Mouse (Mus musculus) hindbrain, embryonic 15.5 days (tissue): ENCODE results near the gene 1700025C18Rik. TPM values are rescaled to one million over a fixed set of nuclear protein-coding genes. Genes with fewer than 3 reads are reported as not detected.

Source experiments
- ATAC-seq: fragments of 200-750 bp; cut with Nextera tagmentation; 2 replicates; pipeline ENCODE4 v1.8.0; 2017; ENCODE audit warnings: low read depth, moderate number of reproducible peaks, moderate TSS enrichment; ENCODE audit not compliant: low FRiP score
- H3K27ac ChIP-seq: fragments of 300-500 bp; sonication (generic); replicated peaks from 2 replicates; pipeline ENCODE4 v1.5.1; 2015; ENCODE audit warnings: mild to moderate bottlenecking, inconsistent platforms
- H3K27me3 ChIP-seq: fragments of 300-500 bp; sonication (generic); 2 replicates; pipeline ENCODE4 v1.6.1; 2015; ENCODE audit warnings: control low read depth, inconsistent platforms
- H3K36me3 ChIP-seq: fragments of 300-500 bp; sonication (generic); 2 replicates; pipeline ENCODE4 v1.6.1; 2015; ENCODE audit warnings: control low read depth, inconsistent platforms
- H3K4me1 ChIP-seq: fragments of 300-500 bp; sonication (generic); replicated peaks from 2 replicates; pipeline ENCODE4 v1.6.1; 2015; ENCODE audit warnings: control low read depth, inconsistent platforms
- H3K4me2 ChIP-seq: fragments of 300-500 bp; sonication (generic); 2 replicates; pipeline ENCODE4 v1.6.1; 2015; ENCODE audit warnings: moderate library complexity, mild to moderate bottlenecking, inconsistent platforms
- H3K4me3 ChIP-seq: fragments of 300-500 bp; sonication (generic); 2 replicates; pipeline ENCODE4 v1.5.1; 2015; ENCODE audit warnings: mild to moderate bottlenecking, inconsistent platforms
- H3K9ac ChIP-seq: fragments of 300-500 bp; sonication (generic); 2 replicates; pipeline ENCODE4 v1.6.1; 2015; ENCODE audit warnings: inconsistent platforms
- H3K9me3 ChIP-seq: fragments of 300-500 bp; sonication (generic); 2 replicates; pipeline ENCODE4 v1.6.1; 2016; ENCODE audit warnings: control low read depth, inconsistent platforms
- WGBS: fragments of 180-500 bp; shearing (Covaris S2); methylation state at CpG from one replicate; pipeline ENCODE4 v1.1.7; 2015; 5-methylcytosine and 5-hydroxymethylcytosine counted together
- polyA plus RNA-seq: library from polyadenylated mRNA; unstranded; fragments of >200 nt; fragmentation: Nextera tagmentation; extraction: Ambion mirVana; gene quantifications from 2 replicates; pipeline ENCODE4 v1.2.1, GENCODE M21; 2015

Gene 1700025C18Rik
- polyA plus RNA-seq, 1 experiment from 2014 or later: not detected

DNA sequence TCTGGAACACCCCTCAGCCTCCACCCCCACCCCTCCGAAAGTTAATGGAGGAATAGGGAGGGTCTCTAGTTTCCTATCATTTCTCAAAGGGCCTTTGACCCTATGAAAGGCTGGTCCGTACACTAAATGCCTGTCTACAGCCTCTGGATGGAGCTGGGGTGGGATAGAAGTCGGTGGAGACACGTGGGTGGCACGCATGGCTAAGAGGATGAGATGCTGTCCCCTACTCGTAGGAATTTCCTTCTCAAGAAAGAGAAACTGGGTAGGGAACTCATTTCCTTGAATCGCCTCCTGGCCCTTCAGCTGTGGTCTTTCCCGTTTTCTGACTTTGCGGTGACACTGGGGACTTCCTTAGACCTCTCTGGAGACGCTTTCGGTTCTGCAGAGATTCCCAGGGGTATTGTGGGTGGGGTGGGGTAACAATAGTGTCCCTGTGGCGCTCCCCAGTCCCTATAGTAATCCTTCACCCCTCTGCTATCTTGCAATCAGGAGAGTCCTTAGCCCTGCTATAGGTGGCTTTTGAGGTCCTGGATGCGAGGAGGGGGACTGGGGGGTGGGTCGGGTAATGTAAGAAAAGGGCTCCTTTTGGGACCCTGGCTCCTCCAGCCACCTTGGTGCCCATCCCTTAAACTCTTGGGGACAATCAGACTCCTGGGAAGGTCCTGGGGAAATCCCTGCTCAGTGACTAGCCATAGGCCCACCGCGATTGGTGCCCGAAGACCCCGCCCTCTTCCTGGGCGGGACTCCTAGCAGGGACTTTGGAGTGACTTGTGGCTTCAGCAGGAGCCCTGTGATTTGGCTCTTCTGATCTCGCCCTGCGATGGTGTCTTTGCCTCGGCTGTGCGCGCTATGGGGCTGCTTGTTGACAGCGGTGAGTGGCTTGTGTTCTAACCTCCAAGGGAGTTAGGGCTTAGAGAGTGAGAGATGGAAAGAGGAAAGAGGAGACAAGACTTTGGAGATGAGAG, 35.4 kb downstream of the 1700025C18Rik start, which contains the start of gene Cd40:
Gene Cd40 (plus strand): TSS at position 740 of the 965 bp plus-strand sequence.
- no peak within 1 kb of the TSS for H3K9ac ChIP-seq

DNA sequence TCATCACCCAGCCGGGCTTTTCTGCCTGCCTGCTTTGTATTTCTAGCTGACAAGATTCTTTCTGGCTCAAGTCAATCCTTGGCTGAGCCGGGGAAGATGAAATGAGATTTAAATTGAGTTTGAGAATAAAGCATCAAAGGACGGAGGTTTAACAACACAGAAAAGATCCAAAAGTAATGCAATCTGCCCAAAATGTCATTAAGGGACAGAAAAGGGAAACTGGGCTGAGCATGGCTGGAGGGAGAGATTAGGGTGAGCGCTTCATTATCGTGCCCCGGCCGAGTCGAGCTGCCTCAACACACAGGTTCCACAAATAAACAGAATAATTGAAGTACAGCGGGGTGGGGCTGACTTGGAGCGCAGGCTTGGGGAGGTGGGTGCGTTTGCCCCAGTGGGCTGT, 39.0 kb downstream of the 1700025C18Rik start:
- Histone ChIP-seq H3K4me1 (peaks cover 8% of the 10 kb centered on the region), H3K9me3 (no peaks in the 10 kb centered on the region), H3K4me3 (no peak overlapping the region), H3K36me3 (no peaks in the 10 kb centered on the region), H3K27me3 (0 out of 2 replicates have a peak, but pooled peaks cover 2% of the 10 kb centered on the region), H3K9ac (no peak overlapping the region), H3K27ac (peak overlapping the region; percentile 65), H3K4me2 (no peak overlapping the region)
- no peak for ATAC-seq
- 52% methylated on average over 11 of the region's 11 CpGs for WGBS

More for the DNA sequence above, 35.4 kb downstream of the 1700025C18Rik start, which contains the start of gene Cd40:
- H3K4me3 ChIP-seq: peak within 1 kb of the TSS; percentile 18
- H3K27me3 ChIP-seq: 0 out of 2 replicates have a peak, but pooled peaks cover 2% of the 10 kb centered on the region
- 13% methylated on average over 25 of the region's 25 CpGs for WGBS
- no peaks in the 10 kb centered on the region for H3K9me3 ChIP-seq
- no peaks in the 10 kb centered on the region for H3K36me3 ChIP-seq
- 0 out of 2 replicates have a peak within 1 kb of the TSS, but pooled peaks have one; percentile 23 for H3K27ac ChIP-seq
- H3K4me2 ChIP-seq: peak within 1 kb of the TSS; percentile 40
- H3K4me1 ChIP-seq: peaks cover 8% of the 10 kb centered on the region
- ATAC-seq: no peak

DNA sequence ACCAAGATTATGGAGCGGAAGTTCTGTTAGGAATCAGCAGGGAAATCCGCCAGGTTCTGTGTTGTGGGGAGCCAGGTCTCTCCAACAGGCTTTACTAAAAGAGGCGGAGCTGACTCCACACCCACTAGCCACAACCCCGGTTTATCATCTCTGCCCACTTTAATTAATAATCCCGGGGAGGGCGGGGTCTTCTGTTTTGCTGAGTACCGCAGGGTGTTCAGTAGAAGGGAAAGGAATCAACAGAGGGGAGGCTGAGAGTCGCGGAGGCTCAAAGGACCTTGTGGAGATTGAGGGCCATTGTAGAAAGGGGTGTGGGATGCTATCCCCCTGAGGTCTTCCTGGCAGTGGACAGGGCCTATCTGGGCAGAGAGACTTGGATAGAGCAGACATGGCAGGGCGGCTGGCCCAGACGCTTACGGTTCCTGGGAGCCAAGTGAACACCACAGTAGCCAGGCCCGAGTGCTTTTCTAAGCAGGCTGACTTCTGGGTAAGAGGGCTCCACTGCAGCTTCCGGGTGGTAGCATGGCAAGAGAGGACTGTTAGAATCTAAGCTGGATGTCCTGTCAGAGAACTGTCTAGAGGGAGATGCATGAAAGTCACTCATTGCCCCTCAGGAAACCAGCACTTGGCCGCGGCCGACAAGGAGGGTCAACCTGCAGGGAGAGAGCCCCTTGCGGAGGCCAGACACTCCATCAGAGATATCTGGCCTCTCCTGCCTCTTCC, 39.6 kb downstream of the 1700025C18Rik start:
- Histone ChIP-seq H3K27me3 (no peaks in the 10 kb centered on the region), H3K36me3 (no peaks in the 10 kb centered on the region), H3K27ac (peak overlapping the region; percentile 65), H3K4me1 (peaks cover 8% of the 10 kb centered on the region), H3K9ac (no peak overlapping the region), H3K9me3 (no peaks in the 10 kb centered on the region), H3K4me3 (no peak overlapping the region), H3K4me2 (no peak overlapping the region)
- no peak for ATAC-seq
- WGBS: 73% methylated on average over 18 of the region's 18 CpGs

DNA sequence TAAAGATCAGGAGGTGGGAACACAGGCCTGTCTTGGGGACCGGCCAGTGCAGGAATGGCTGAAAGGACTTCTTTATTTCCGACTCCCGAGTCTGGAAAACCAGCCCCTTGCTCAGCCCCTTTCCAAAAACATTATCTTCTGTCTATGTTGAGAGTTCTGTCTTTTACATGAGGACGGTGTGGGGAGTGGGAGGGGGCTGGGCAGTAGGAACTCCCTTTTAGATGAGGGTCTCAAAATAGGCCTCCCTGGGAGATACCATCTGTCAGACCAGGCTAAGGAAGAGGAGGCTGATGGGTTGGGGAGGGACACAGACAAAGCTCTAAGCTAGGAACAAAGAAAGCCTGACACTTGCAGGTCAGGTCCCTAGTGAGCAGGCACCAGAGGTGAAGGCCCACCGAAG, 41.5 kb downstream of the 1700025C18Rik start:
- no peaks in the 10 kb centered on the region for H3K27me3 ChIP-seq
- no peak overlapping the region for H3K9ac ChIP-seq
- ATAC-seq: no peak
- H3K4me2 ChIP-seq: no peak overlapping the region
- H3K4me1 ChIP-seq: peaks cover 5% of the 10 kb centered on the region
- WGBS: 48% methylated on average over 5 of the region's 5 CpGs
- no peak overlapping the region for H3K4me3 ChIP-seq
- H3K36me3 ChIP-seq: no peaks in the 10 kb centered on the region
- H3K9me3 ChIP-seq: no peaks in the 10 kb centered on the region
- H3K27ac ChIP-seq: no peak overlapping the region

DNA sequence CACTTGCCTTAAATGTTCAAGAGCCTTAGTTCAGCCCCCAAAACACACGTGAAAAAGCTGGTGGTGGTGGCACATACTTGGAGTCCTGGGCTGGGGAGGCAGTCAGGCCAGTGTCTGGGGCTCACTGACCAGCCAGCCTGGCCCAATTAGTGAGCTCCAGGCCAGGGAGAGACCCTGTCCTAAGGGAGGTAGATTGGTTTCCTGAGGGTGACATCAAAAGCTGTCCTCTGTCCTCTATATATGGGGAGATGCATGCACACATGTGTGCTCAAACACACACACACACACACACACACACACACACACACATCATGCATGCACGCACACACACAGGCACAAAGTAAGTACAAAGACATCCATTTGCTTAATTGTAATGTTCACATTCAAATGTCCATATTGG, 46.8 kb downstream of the 1700025C18Rik start:
- Histone ChIP-seq H3K27ac (peak overlapping the region; percentile 76), H3K9me3 (no peaks in the 10 kb centered on the region), H3K27me3 (no peaks in the 10 kb centered on the region), H3K4me1 (peaks cover 12% of the 10 kb centered on the region), H3K9ac (no peak overlapping the region; the same call in 1 of the 2 replicates), H3K4me2 (peak overlapping the region; percentile 48), H3K4me3 (no peak overlapping the region), H3K36me3 (no peaks in the 10 kb centered on the region)
- WGBS: 60% methylated on average over 2 of the region's 2 CpGs
- no peak for ATAC-seq

DNA sequence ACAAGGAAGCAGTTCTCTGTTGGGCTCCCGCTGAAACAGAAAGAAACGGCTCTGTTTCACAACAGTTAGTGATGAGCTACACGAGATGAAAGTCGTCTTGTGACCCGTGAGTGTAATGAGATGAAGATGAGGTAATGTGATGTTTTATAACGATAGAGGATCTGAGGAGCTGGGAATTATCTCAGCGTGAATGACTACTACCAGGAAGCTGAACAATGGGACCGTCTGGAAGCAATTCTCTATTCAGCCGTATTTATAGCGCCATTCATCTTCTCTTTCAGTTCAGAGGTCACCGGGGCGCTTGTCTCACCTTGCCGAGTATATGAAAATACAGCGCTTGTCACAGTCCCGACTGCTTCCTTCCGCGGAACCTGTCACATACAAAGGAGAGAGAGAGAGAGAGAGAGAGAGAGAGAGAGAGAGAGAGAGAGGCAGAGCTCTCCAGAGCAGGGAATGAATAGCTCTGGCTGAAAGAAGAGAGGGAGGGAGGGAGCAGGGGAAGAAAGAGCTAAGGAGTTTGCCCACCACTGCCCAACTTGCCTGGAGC, 47.4 kb downstream of the 1700025C18Rik start:
- Histone ChIP-seq H3K27me3 (no peaks in the 10 kb centered on the region), H3K4me2 (peak overlapping the region; percentile 48), H3K4me1 (peaks cover 12% of the 10 kb centered on the region), H3K27ac (peak overlapping the region; percentile 76), H3K9me3 (no peaks in the 10 kb centered on the region), H3K9ac (peak overlapping the region; percentile 11; the same call in 1 of the 2 replicates), H3K4me3 (peak overlapping the region; percentile 15), H3K36me3 (no peaks in the 10 kb centered on the region)
- peak; percentile 73 for ATAC-seq
- WGBS: 6% methylated on average over 17 of the region's 17 CpGs

DNA sequence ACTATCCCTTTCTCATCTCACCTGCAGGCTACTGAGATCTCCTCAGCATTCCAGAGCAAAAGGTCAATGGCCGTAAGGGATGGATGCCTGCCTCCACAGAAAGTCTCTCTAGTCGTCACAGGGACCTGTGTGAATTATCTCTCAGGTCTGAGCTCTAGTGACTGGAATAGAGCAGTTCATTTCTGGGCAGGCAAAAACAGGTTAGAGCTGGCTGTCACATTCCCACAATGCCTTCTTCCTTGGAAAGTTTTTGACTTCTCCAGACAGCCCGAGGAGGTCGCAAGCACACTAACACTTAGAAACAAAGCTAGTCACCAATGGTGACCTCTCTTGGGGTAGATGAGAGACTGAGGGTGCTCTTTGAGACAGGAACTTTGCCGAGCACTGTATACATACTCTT, 48.4 kb downstream of the 1700025C18Rik start:
- 80% methylated on average over 5 of the region's 5 CpGs for WGBS

DNA sequence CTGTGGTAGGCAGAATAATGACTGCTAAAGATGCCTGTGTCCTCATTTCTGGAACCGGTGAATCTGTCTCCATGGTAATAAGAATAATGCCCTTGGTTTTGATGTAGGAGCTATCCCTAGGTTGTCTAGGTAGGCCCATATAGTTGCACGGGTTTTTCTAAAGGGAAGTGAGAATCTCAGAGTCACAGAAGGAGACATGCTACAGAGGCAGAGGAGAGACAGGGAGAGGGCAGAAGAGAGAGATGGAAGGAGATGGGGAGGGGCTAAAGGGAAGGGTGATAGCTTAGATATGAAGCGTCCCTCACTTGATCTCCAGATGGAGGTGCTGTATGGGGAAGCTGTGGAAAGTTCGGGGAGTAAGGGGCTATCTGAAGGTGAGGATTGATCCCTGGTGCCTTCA, 53.1 kb downstream of the 1700025C18Rik start:
- Histone ChIP-seq H3K27ac (no peak overlapping the region), H3K4me3 (no peak overlapping the region), H3K4me2 (no peak overlapping the region), H3K4me1 (peaks cover 20% of the 10 kb centered on the region), H3K9ac (no peak overlapping the region), H3K36me3 (no peaks in the 10 kb centered on the region), H3K27me3 (no peaks in the 10 kb centered on the region), H3K9me3 (no peaks in the 10 kb centered on the region)
- no peak for ATAC-seq
- WGBS: 58% methylated on average over 4 of the region's 4 CpGs

More for the DNA sequence above, 48.4 kb downstream of the 1700025C18Rik start:
- H3K4me2 ChIP-seq: no peak overlapping the region
- H3K4me3 ChIP-seq: no peak overlapping the region
- no peaks in the 10 kb centered on the region for H3K27me3 ChIP-seq
- no peaks in the 10 kb centered on the region for H3K36me3 ChIP-seq
- ATAC-seq: no peak
- H3K27ac ChIP-seq: no peak overlapping the region
- H3K9me3 ChIP-seq: no peaks in the 10 kb centered on the region
- H3K4me1 ChIP-seq: peaks cover 12% of the 10 kb centered on the region
- H3K9ac ChIP-seq: no peak overlapping the region

DNA sequence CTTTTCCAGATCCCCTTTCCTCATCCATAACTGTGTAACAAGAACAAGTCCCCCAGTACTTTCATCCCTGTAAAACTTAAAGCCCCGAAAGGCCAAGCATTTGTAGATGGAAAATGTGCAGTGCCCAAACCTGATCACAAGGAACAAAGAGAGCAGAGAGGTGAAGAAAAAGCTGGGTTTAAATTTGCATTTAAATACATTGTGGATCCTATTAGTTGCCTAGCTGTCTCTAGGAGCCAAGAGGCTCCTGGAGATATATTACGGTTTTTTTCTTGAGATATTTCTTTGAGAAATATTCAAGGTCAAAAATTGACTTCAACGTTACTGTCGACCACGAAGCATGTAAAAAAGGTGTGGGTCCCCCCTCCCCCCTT, 55.5 kb downstream of the 1700025C18Rik start:
- WGBS: 8% methylated on average over 5 of the region's 5 CpGs
- H3K9me3 ChIP-seq: no peaks in the 10 kb centered on the region
- H3K36me3 ChIP-seq: no peaks in the 10 kb centered on the region
- peak overlapping the region; percentile 87 for H3K4me3 ChIP-seq
- peak overlapping the region; percentile 45 for H3K4me2 ChIP-seq
- peak overlapping the region; percentile 91 for H3K27ac ChIP-seq
- H3K9ac ChIP-seq: 0 out of 2 replicates have a peak overlapping the region, but pooled peaks have one; percentile 20
- no peaks in the 10 kb centered on the region for H3K27me3 ChIP-seq
- peaks cover 34% of the 10 kb centered on the region for H3K4me1 ChIP-seq
- no peak for ATAC-seq

DNA sequence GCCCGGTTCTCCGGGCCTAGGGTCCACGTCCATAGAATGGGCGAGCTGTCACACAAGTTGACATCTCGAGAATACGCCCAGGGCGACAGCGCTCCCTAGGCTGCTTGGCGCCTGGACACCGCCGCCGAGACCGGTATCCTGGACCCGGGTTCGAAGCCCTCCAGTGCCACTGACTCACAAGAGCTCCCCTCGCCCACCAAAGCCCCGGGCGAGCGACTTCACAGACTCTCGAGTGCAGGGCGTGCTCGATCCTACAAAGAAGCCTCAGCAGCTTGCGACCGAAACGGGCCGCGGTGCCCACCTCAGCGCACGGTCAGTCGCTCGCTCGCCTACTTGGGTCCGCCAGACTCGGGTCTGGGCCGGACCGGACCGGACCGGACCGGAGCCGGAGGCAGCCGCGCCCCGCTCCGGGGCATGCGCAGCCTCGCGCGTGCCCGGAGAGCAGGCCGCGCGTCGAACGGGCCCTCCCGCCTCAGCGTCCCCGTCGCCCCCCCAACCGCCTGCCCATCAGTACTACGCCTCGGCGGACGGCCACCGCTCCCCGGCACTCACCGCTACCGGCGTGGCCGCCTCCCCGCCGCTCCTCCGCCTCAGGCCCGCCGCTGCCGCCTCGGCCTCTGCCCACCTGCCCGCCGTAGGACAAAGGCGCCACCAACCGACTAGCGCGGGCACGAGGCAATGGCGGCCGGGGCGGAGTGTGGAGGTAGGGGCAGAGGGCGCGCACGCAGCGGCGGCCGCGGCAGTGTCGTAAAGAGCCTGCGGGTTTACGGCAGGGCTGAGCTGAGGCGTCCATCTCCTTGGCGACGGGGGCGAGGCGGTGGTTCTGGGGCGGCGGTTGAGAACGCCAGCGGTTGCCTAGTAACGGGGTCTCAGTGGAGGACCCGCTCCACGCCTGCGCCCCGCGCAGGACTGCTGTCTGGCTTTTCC, 56.2 kb downstream of the 1700025C18Rik start, which contains the start of gene Ncoa5:
Gene Ncoa5 (minus strand): TSS at position 737 of the 927 bp plus-strand sequence.
- Histone ChIP-seq H3K4me1 (peaks cover 34% of the 10 kb centered on the region), H3K4me2 (peak within 1 kb of the TSS; percentile 60), H3K27me3 (no peaks in the 10 kb centered on the region), H3K9ac (peak within 1 kb of the TSS; percentile 95), H3K36me3 (no peaks in the 10 kb centered on the region), H3K27ac (peak within 1 kb of the TSS; percentile 91), H3K9me3 (no peaks in the 10 kb centered on the region), H3K4me3 (peak within 1 kb of the TSS; percentile 87)
- under 1% methylated on average over 105 of the region's 111 CpGs for WGBS
- ATAC-seq: peak; percentile 97

DNA sequence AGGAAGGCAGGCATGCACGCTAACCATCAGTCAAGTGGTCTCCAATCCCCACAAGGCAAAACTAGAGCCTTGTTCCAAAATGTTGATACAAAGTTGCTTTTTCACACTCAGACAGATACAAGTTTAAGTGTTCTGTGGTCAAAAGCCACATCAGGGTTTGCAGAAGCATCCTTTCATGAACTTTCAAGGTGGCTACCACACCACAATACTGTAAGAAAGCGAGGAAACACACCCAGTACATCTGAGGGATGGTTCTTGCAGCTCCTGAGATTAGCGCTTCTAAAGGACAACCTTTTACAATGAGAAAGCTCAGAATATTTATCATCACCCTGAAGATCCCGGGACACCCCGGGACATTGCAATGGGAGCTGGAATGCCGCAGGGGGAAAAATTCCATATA, 57.2 kb downstream of the 1700025C18Rik start:
- Histone ChIP-seq H3K27me3 (no peaks in the 10 kb centered on the region), H3K36me3 (no peaks in the 10 kb centered on the region), H3K27ac (no peak overlapping the region), H3K4me3 (peak overlapping the region; percentile 87), H3K4me2 (peak overlapping the region; percentile 60), H3K9me3 (no peaks in the 10 kb centered on the region), H3K4me1 (peaks cover 41% of the 10 kb centered on the region), H3K9ac (peak overlapping the region; percentile 95)
- 36% methylated on average over 6 of the region's 6 CpGs for WGBS
- ATAC-seq: no peak
